Mouse (Mus musculus): ENCODE measurements around the gene Fam102a. TPM values are rescaled to one million over a fixed set of nuclear protein-coding genes. Genes with fewer than 3 reads are reported as not detected.

The Fam102a gene
- polyA plus RNA-seq, 2 experiments = 0.88 to 0.91 TPM

- Histone ChIP-seq H3K9me3 (ENCODE audit: control insufficient read depth, low read length) (no peaks in the 10 kb centered on the region), H3K9ac (replicated peaks) (no peak overlapping the region), H3K4me1 (replicated peaks; ENCODE audit: control insufficient read depth in 2 of 2, insufficient read depth in 2 of 2, low read length in 1 of 2) (0 out of 4 replicates have a peak, but pooled peaks cover 0 to 2% of the 10 kb centered on the region in 2 experiments), H3K27me3 (ENCODE audit: control insufficient read depth, insufficient read depth, low read length) (no peaks in the 10 kb centered on the region), H3K4me2 (ENCODE audit: low read depth) (no peak overlapping the region), H3K27ac (no peak overlapping the region), H3K4me3 (ENCODE audit: insufficient read depth in 1 of 2, low read depth in 2 of 2, low read length in 2 of 2) (no peak overlapping the region), H3K36me3 (replicated peaks; ENCODE audit: control insufficient read depth, insufficient read depth, low read depth) (no peaks in the 10 kb centered on the region)
- no peak for ATAC-seq (ENCODE audit: insufficient read depth)
- no peak for DNase-seq (ENCODE audit: low read depth in 3 of 3, low spot score in 3 of 3)
- WGBS (ENCODE audit: insufficient replicate concordance) = 74% methylated on average over 9 of the region's 9 CpGs
- no peak for TF ChIP-seq CTCF (IDR thresholded peaks at IDR 0.05; ENCODE audit: low read depth)
- no peak for TF ChIP-seq EP300 (IDR thresholded peaks at IDR 0.05; ENCODE audit: low read depth)
Measured at GRCm38 (mm10) chr2:32549171-32549570, 14.0 kb downstream of the Fam102a start.

GRCm38 (mm10) chr2:32549764-32550163 is 14.6 kb downstream of the Fam102a start:
- Histone ChIP-seq H3K4me3 (ENCODE audit: insufficient read depth in 1 of 2, low read depth in 2 of 2, low read length in 2 of 2) (no peak overlapping the region), H3K9me3 (ENCODE audit: control insufficient read depth, low read length) (no peaks in the 10 kb centered on the region), H3K4me2 (ENCODE audit: low read depth) (no peak overlapping the region), H3K9ac (replicated peaks) (no peak overlapping the region), H3K4me1 (replicated peaks; ENCODE audit: control insufficient read depth in 2 of 2, insufficient read depth in 2 of 2, low read length in 1 of 2) (0 out of 4 replicates have a peak, but pooled peaks cover 0 to 2% of the 10 kb centered on the region in 2 experiments), H3K27ac (no peak overlapping the region), H3K36me3 (replicated peaks; ENCODE audit: control insufficient read depth, insufficient read depth, low read depth) (no peaks in the 10 kb centered on the region), H3K27me3 (ENCODE audit: control insufficient read depth, insufficient read depth, low read length) (no peaks in the 10 kb centered on the region)
- no peak for TF ChIP-seq EP300 (IDR thresholded peaks at IDR 0.05; ENCODE audit: low read depth)
- TF ChIP-seq CTCF (IDR thresholded peaks at IDR 0.05; ENCODE audit: low read depth) = no peak
- DNase-seq (ENCODE audit: low read depth in 3 of 3, low spot score in 3 of 3) (no peak), ATAC-seq (ENCODE audit: insufficient read depth) (no peak)
- 52% methylated on average over 6 of the region's 6 CpGs for WGBS (ENCODE audit: insufficient replicate concordance)

- 62% methylated on average over 5 of the region's 5 CpGs for WGBS (ENCODE audit: insufficient replicate concordance)
- no peak overlapping the region for H3K4me2 ChIP-seq (ENCODE audit: low read depth)
- no peak overlapping the region for H3K27ac ChIP-seq
- TF ChIP-seq CTCF (IDR thresholded peaks at IDR 0.05; ENCODE audit: low read depth) (no peak), EP300 (IDR thresholded peaks at IDR 0.05; ENCODE audit: low read depth) (no peak)
- no peaks in the 10 kb centered on the region for H3K27me3 ChIP-seq (ENCODE audit: control insufficient read depth, insufficient read depth, low read length)
- no peak for DNase-seq (ENCODE audit: low read depth in 3 of 3, low spot score in 3 of 3)
- H3K4me3 ChIP-seq (ENCODE audit: insufficient read depth in 1 of 2, low read depth in 2 of 2, low read length in 2 of 2) = no peak overlapping the region
- H3K9ac ChIP-seq (replicated peaks) = no peak overlapping the region
- no peak for ATAC-seq (ENCODE audit: insufficient read depth)
- peaks cover 0 to 5% of the 10 kb centered on the region in 2 experiments; a peak in 1 of 4 replicates for H3K4me1 ChIP-seq (replicated peaks; ENCODE audit: control insufficient read depth in 2 of 2, insufficient read depth in 2 of 2, low read length in 1 of 2)
- no peaks in the 10 kb centered on the region for H3K9me3 ChIP-seq (ENCODE audit: control insufficient read depth, low read length)
- no peaks in the 10 kb centered on the region for H3K36me3 ChIP-seq (replicated peaks; ENCODE audit: control insufficient read depth, insufficient read depth, low read depth)
Measured at GRCm38 (mm10) chr2:32551236-32551635, 16.1 kb downstream of the Fam102a start.

- Histone ChIP-seq H3K4me1 (replicated peaks; ENCODE audit: control insufficient read depth in 2 of 2, insufficient read depth in 2 of 2, low read length in 1 of 2) (peaks cover 0 to 3% of the 10 kb centered on the region in 2 experiments; a peak in 1 of 4 replicates), H3K27me3 (ENCODE audit: control insufficient read depth, insufficient read depth, low read length) (no peaks in the 10 kb centered on the region), H3K9me3 (ENCODE audit: control insufficient read depth, low read length) (no peaks in the 10 kb centered on the region), H3K9ac (replicated peaks) (no peak overlapping the region), H3K4me3 (ENCODE audit: insufficient read depth in 1 of 2, low read depth in 2 of 2, low read length in 2 of 2) (no peak overlapping the region), H3K4me2 (ENCODE audit: low read depth) (no peak overlapping the region), H3K36me3 (replicated peaks; ENCODE audit: control insufficient read depth, insufficient read depth, low read depth) (no peaks in the 10 kb centered on the region), H3K27ac (no peak overlapping the region)
- DNase-seq (ENCODE audit: low read depth in 3 of 3, low spot score in 3 of 3) = no peak
- ATAC-seq (ENCODE audit: insufficient read depth) = no peak
- WGBS (ENCODE audit: insufficient replicate concordance) = 22% methylated on average over 7 of the region's 7 CpGs
- TF ChIP-seq CTCF (IDR thresholded peaks at IDR 0.05; ENCODE audit: low read depth) (no peak), EP300 (IDR thresholded peaks at IDR 0.05; ENCODE audit: low read depth) (no peak)
Measured at GRCm38 (mm10) chr2:32553592-32554148, 18.5 kb downstream of the Fam102a start.

GRCm38 (mm10) chr2:32555484-32555883 is 20.4 kb downstream of the Fam102a start:
- no peak overlapping the region for H3K9ac ChIP-seq (replicated peaks)
- DNase-seq (ENCODE audit: low read depth in 3 of 3, low spot score in 3 of 3) (no peak), ATAC-seq (ENCODE audit: insufficient read depth) (no peak)
- TF ChIP-seq EP300 (IDR thresholded peaks at IDR 0.05; ENCODE audit: low read depth) (no peak), CTCF (IDR thresholded peaks at IDR 0.05; ENCODE audit: low read depth) (no peak)
- peaks cover 0 to 3% of the 10 kb centered on the region in 2 experiments; a peak in 2 of 4 replicates for H3K4me1 ChIP-seq (replicated peaks; ENCODE audit: control insufficient read depth in 2 of 2, insufficient read depth in 2 of 2, low read length in 1 of 2)
- no peaks in the 10 kb centered on the region for H3K27me3 ChIP-seq (ENCODE audit: control insufficient read depth, insufficient read depth, low read length)
- H3K9me3 ChIP-seq (ENCODE audit: control insufficient read depth, low read length) = no peaks in the 10 kb centered on the region
- H3K4me3 ChIP-seq (ENCODE audit: insufficient read depth in 1 of 2, low read depth in 2 of 2, low read length in 2 of 2) = no peak overlapping the region
- no peaks in the 10 kb centered on the region for H3K36me3 ChIP-seq (replicated peaks; ENCODE audit: control insufficient read depth, insufficient read depth, low read depth)
- H3K27ac ChIP-seq = no peak overlapping the region
- WGBS (ENCODE audit: insufficient replicate concordance) = 64% methylated on average over 4 of the region's 4 CpGs
- no peak overlapping the region for H3K4me2 ChIP-seq (ENCODE audit: low read depth)

All from liver, embryonic 14.5 days (tissue).